Mouse (Mus musculus): ENCODE measurements around the gene Gm45711.
"Not testable (repeated sequence)": the region's sequence is repeated elsewhere in the genome, so short reads cannot be mapped to it uniquely, and the experiment has no call there.

Gm45711 gene

GRCm38 (mm10) chr8:104321267-104321666 lies 11.4 kb upstream of the Gm45711 start, which contains the start of gene Gm11020:
Gene Gm11020 (plus strand): TSS chr8:104321567.
- DNase-seq (ENCODE audit: low read depth, low spot score), result not testable (repeated sequence)

GRCm38 (mm10) chr8:104313311-104313710 lies 3.4 kb upstream of the Gm45711 start:
- DNase-seq (ENCODE audit: low read depth, low spot score), result no peak

DNA sequence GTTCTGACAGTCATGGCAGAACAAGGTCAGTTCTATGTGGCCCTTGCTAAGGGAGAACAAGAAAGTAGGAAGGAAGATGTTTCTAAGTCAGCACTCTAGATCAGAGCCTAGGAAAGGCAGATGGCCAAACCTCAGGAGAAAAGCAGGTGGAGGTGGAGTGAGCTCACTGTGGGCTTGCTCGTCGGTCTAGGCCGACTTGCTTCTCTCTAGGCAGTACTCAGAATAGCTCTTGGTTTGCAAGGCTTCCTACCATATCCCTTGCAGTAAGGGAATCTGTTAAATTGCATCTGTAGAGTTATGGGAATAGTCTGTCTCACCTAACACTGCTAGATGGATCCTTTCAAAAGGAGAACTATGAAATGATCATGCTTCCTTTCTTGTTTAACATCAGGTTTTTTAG lies 2.1 kb upstream of the Gm45711 start:
- DNase-seq (ENCODE audit: low read depth, low spot score), result not testable (repeated sequence)

- not testable (repeated sequence) for DNase-seq (ENCODE audit: low read depth, low spot score)
These were observed 1.5 kb downstream of the Gm45711 start for GRCm38 (mm10) chr8:104308341-104308740.

GRCm38 (mm10) chr8:104304962-104305361 lies 4.9 kb downstream of the Gm45711 start:
- no peak for DNase-seq (ENCODE audit: low read depth, low spot score)

- DNase-seq (ENCODE audit: low read depth, low spot score), result not testable (repeated sequence)
These were observed 7.3 kb downstream of the Gm45711 start for GRCm38 (mm10) chr8:104302536-104302935.

DNA sequence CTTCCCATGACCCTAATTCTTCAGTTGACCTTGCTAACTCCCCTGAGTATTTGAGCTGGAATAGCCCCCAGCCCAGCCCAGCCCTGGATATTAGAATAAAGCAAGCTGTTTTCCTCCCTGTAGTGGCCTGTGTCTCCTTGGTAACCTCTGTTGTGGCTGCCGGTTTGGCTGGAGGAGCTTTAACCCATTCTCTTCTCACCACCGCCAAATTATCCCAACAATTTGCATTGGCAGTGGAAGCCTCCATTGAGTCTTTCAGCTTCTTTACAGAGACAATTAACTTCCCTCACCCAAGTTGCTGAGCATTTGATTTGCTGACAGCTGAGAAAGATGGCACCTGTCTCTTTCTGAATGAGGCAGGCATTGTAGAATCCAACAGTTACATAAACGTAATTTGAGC lies 8.3 kb downstream of the Gm45711 start:
- DNase-seq (ENCODE audit: low read depth, low spot score), result not testable (repeated sequence)

DNA sequence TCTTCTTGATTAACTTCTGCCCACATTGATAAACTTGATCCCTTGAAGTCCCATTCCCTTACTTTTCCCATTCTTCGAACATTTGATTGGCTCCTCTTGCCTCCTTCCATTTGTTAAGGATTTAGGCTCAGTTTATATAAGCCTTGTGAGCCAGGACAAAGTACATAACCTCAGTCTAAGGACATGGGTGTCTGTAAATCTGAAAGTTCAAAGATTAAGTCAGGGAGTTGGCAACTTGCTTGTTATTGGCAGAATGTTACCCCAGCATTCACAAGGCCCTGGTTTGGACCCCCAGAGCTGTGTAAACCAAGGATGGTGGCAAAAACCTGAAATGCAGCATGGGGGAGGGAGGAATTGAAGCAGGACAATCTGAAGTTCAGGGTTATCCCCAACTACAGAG lies 15.5 kb downstream of the Gm45711 start:
- no peak for DNase-seq (ENCODE audit: low read depth, low spot score)

DNA sequence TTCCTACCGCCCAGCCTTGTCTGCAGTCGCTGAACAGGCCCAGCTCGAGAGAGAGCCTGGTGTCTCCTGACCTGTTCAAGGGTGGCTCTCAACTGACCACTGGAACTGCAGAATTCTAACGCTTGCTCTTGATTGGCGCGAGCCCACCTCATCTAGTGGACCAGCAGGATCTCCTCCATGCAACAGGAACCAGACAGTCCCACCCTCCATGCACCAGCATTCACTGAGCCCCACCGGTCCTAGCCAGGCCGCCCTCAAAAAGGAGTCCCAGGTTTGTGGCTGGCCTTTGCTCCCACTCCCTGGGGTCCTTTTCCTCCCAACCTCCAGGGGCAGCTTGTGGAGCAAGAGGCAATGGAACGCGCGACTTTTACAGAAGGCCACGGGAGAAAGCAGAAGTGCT lies 16.8 kb downstream of the Gm45711 start, which contains the start of gene Cmtm2a:
TSS of gene Cmtm2a (minus strand) at position 101 of the 400 bp plus-strand sequence.
- not testable (repeated sequence) for DNase-seq (ENCODE audit: low read depth, low spot score)

- no peak for DNase-seq (ENCODE audit: low read depth, low spot score)
These were observed 40.9 kb downstream of the Gm45711 start for GRCm38 (mm10) chr8:104268937-104269440.

DNA sequence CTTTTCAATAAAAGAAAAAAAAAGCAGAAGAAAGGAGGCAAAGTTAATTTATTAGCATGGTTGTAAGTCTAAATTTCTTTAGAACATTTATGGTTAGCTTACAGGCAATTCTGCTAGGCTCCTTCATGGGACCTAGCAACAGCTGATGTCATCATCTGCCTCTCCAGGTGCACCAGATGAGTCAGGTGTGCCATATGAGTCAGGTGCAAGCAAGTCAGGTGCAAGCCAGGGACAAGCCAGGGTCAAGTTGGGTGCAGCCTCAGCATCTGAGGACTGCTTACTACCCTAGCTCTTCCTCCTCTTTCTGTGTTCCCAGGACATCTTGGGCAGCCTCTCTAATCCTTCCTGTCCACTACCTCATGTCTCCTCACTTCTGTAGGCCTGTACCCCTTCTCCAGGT lies 41.5 kb downstream of the Gm45711 start:
- no peak for DNase-seq (ENCODE audit: low read depth, low spot score)

DNA sequence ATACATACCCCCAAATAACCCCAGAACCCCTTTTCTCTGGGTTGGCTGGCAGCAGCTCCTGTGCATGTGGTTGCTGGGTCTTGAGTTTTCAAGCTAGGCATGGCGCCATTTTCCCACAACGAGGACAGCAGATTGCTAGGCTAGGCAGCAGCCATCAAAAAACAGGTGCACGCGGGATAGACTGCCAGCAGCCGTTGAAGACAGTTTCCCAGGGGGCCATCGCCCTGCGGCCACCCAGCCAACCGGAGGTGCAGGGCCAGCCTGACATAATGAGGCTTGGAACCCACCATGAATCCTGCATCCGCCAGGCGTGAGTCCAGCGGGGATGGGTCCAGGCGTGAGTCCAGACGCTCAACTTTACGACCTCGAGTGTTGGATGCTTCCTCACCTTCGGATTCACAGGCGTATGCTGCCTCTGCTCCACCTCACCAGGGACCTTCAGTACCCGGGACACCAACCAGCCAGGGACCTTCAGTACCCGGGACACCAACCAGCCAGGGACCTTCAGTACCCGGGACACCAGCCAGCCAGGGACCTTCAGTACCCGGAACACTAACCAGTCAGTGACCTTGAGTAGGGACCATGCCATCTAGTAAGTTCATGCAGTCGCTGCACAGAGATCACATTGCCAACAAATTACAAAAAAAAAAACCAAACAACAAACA lies 45.5 kb downstream of the Gm45711 start:
- not testable (repeated sequence) for DNase-seq (ENCODE audit: low read depth, low spot score)

DNA sequence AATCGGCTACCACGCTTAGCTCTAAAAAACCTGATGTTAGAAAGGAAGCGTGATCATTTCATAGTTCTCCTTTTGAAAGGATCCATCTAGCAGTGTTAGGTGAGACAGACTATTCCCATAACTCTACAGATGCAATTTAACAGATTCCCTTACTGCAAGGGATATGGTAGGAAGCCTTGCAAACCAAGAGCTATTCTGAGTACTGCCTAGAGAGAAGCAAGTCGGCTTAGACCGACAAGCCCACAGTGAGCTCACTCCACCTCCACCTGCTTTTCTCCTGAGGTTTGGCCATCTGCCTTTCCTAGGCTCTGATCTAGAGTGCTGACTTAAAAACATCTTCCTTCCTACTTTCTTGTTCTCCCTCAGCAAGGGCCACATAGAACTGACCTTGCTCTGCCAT lies 48.1 kb downstream of the Gm45711 start:
- DNase-seq (ENCODE audit: low read depth, low spot score), result not testable (repeated sequence)

GRCm38 (mm10) chr8:104253016-104253415 lies 56.9 kb downstream of the Gm45711 start:
- DNase-seq (ENCODE audit: low read depth, low spot score), result peak; percentile 74

DNA sequence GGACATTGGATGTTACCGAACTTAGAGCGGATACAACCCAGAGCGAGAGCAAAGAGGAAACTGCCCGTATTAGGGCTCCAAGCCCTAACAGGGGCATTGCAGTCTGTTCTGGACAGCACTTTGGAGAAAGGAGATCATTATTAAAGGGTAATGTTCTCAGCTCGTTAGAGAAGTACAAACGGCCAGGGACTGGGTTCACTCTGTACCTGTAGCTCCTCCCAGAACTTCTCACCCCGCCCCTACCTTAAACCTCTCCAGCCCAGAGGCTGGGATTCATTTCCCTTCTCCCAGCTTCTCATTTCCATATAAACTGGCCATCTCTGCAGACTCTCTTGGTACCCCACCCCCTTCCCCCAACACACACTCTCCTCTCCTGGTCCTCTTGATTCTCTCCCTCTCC lies 58.4 kb downstream of the Gm45711 start:
- DNase-seq (ENCODE audit: low read depth, low spot score), result peak; percentile 69

GRCm38 (mm10) chr8:104250439-104251367 lies 59.2 kb downstream of the Gm45711 start, which contains the start of gene Cklf:
Gene Cklf (plus strand): TSS chr8:104250861.
- peak; percentile 96 for DNase-seq (ENCODE audit: low read depth, low spot score)

DNA sequence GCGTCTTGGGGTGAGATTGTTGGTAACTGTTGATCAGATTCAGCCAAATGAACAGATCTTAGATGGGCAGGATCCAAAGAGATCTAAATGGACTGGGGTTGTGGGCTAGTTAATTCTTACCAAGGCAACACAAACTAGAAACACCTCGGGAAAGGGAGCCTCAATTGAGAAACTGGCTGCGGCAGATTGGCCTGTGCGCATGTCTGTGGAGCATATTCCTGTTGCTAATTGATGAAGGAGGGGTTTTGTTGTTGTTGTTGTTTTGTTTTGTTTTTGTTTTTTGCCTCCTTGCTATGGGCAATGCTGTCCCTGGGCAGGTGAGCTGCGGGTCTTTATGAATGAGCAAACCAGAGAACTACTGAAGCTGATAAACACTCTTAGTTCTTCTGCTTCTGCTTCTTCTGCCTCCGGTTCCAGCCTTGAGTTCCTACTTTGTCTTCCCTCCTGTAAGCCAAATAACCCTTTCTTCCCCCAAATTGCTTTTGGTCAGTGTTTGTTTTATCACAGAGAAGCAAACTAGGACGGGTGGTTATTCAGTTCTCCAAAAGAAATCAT lies 60.4 kb downstream of the Gm45711 start:
- no peak for DNase-seq (ENCODE audit: low read depth, low spot score)

- peak; percentile 85 for DNase-seq (ENCODE audit: low read depth, low spot score)
These were observed 61.6 kb downstream of the Gm45711 start, which contains the start of gene Tk2 for GRCm38 (mm10) chr8:104248276-104248675. Gene Tk2 (minus strand): TSS chr8:104248558.

DNA sequence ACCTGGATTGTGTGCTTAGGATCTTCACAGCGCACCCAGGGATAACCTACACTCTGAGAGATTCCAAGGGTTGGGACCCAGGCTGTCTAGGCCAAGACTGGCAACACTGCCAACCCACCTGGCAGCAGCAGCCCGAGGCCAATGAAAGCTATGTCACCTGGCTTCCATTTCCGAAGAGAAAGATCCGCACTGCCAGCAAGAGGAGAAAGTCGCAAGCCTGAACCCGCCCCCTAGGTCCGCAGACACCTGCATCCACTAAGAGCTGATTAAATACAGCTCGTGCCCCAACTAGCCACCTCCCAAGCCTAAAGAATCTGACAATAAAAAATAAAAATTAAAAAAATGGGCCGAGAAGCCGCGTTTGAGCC lies 62.0 kb downstream of the Gm45711 start:
- no peak for DNase-seq (ENCODE audit: low read depth, low spot score)

- peak; percentile 10 for DNase-seq (ENCODE audit: low read depth, low spot score)
These were observed 62.6 kb downstream of the Gm45711 start for GRCm38 (mm10) chr8:104247054-104247907.

DNA sequence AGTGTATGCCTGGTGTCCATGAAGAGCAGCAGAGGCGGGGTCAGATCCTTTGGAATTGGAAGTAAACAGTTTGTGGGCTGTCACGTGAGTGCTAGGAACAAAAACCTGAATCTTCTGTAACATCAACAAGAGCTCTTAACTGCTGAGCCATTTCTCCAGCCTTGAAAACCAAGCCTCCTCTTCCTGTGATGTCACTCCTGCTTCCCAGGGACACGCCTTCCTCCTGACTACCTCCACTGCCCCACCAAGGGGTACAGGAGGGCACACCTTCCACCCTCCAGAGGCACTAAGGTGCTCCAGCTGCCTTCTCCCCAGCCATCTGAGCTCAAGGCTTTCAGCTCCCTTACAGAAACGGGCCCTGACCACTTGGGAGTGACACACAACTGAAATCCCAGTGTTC lies 63.3 kb downstream of the Gm45711 start:
- peak; percentile 10 for DNase-seq (ENCODE audit: low read depth, low spot score)
